Mouse (Mus musculus) heart, embryonic 10.5 days (tissue): ENCODE measurements around the gene Zfp984. TPM values are rescaled to one million over a fixed set of nuclear protein-coding genes. Genes with fewer than 3 reads are reported as not detected.
A peak's percentile ranks its signal among the peaks of the same experiment; 100 is the strongest.
"Not testable (repeated sequence)": the region's sequence is repeated elsewhere in the genome, so short reads cannot be mapped to it uniquely, and the experiment has no call there.

ENCODE experiments used
- DNase-seq: peaks from one replicate; pipeline ENCODE4 v3.0.0-alpha.2; 2017; ENCODE audit warnings: low spot score
- H3K27ac ChIP-seq: fragments of 300-500 bp; sonication (generic); 2 replicates; pipeline ENCODE4 v1.5.1; 2016; ENCODE audit warnings: mild to moderate bottlenecking
- H3K27me3 ChIP-seq: fragments of 300-500 bp; sonication (generic); 2 replicates; pipeline ENCODE4 v1.6.1; 2016; ENCODE audit warnings: mild to moderate bottlenecking; ENCODE audit not compliant: poor library complexity, insufficient read depth, severe bottlenecking
- H3K36me3 ChIP-seq: fragments of 300-500 bp; sonication (generic); 2 replicates; pipeline ENCODE4 v1.6.1; 2016; ENCODE audit warnings: mild to moderate bottlenecking, moderate library complexity
- H3K4me1 ChIP-seq: fragments of 300-500 bp; sonication (generic); 2 replicates; pipeline ENCODE4 v1.6.1; 2016; ENCODE audit warnings: mild to moderate bottlenecking
- H3K4me3 ChIP-seq: fragments of 300-500 bp; sonication (generic); 2 replicates; pipeline ENCODE4 v1.5.1; 2016; ENCODE audit warnings: mild to moderate bottlenecking, moderate library complexity
- H3K9me3 ChIP-seq: fragments of 300-500 bp; sonication (generic); 2 replicates; pipeline ENCODE4 v1.6.1; 2016; ENCODE audit warnings: mild to moderate bottlenecking, moderate library complexity
- WGBS: fragments of 180-500 bp; shearing (Covaris S2); methylation state at CpG from one replicate; pipeline ENCODE4 v1.1.7; 2016; 5-methylcytosine and 5-hydroxymethylcytosine counted together
- polyA plus RNA-seq: library from polyadenylated mRNA; unstranded; fragments of >200 nt; fragmentation: Nextera tagmentation; extraction: Ambion mirVana; gene quantifications from 2 replicates; pipeline ENCODE4 v1.2.1, GENCODE M21; 2016

Gene Zfp984
- polyA plus RNA-seq, result 8.6 and 10.1 TPM in 2 replicates

- H3K9me3 ChIP-seq, H3K4me1 ChIP-seq, H3K27me3 ChIP-seq: not testable (repeated sequence)
- WGBS, result 11% methylated on average over 15 of the region's 15 CpGs
- peak within 1 kb of the TSS; percentile 66 for H3K4me3 ChIP-seq
- peak within 1 kb of the TSS; percentile 85 for H3K27ac ChIP-seq
- H3K36me3 ChIP-seq, result peaks cover 11% of the 10 kb centered on the region
- DNase-seq, result peak; percentile 87
Observed at GRCm38 (mm10) chr4:147809292-147809965, at the start of gene Zfp984. TSS of gene Zfp984 (minus strand) at chr4:147809788.

- DNase-seq, result peak; percentile 70
- H3K36me3 ChIP-seq, result 0 out of 2 replicates have a peak, but pooled peaks cover 2% of the 10 kb centered on the region
- no peak overlapping the region for H3K27ac ChIP-seq
- H3K27me3 ChIP-seq, result no peaks in the 10 kb centered on the region
- H3K4me1 ChIP-seq, result peaks cover 11% of the 10 kb centered on the region
- no peaks in the 10 kb centered on the region for H3K9me3 ChIP-seq
- no peak overlapping the region for H3K4me3 ChIP-seq
- 62% methylated on average over 2 of the region's 2 CpGs for WGBS
Observed at GRCm38 (mm10) chr4:147850776-147851175, 41.2 kb upstream of the Zfp984 start.

GRCm38 (mm10) chr4:147848584-147848991, 39.0 kb upstream of the Zfp984 start:
- Histone ChIP-seq H3K9me3 (no peaks in the 10 kb centered on the region), H3K27me3 (no peaks in the 10 kb centered on the region), H3K36me3 (peaks cover 17% of the 10 kb centered on the region), H3K4me3 (peak overlapping the region; percentile 86), H3K4me1 (peaks cover 11% of the 10 kb centered on the region), H3K27ac (peak overlapping the region; percentile 88)
- 8% methylated on average over 4 of the region's 4 CpGs for WGBS
- no peak for DNase-seq

GRCm38 (mm10) chr4:147847614-147848583, 38.3 kb upstream of the Zfp984 start, which contains the start of gene Zfp933:
TSS of gene Zfp933 (minus strand) at chr4:147848366.
- Histone ChIP-seq H3K4me1 (peaks cover 11% of the 10 kb centered on the region), H3K9me3 (no peaks in the 10 kb centered on the region), H3K36me3 (peaks cover 24% of the 10 kb centered on the region), H3K27ac (peak within 1 kb of the TSS; percentile 88), H3K4me3 (peak within 1 kb of the TSS; percentile 86), H3K27me3 (no peaks in the 10 kb centered on the region)
- peak; percentile 87 for DNase-seq
- 3% methylated on average over 23 of the region's 23 CpGs for WGBS

- peaks cover 6% of the 10 kb centered on the region; the same call in 1 of the 2 replicates for H3K9me3 ChIP-seq
- DNase-seq, result no peak
- 92% methylated on average over 3 of the region's 3 CpGs for WGBS
- H3K27me3 ChIP-seq, result no peaks in the 10 kb centered on the region
- no peak overlapping the region for H3K4me3 ChIP-seq
- H3K4me1 ChIP-seq, result peaks cover 5% of the 10 kb centered on the region
- peaks cover 49% of the 10 kb centered on the region for H3K36me3 ChIP-seq
- no peak overlapping the region for H3K27ac ChIP-seq
Observed at GRCm38 (mm10) chr4:147842871-147843270, 33.3 kb upstream of the Zfp984 start.

GRCm38 (mm10) chr4:147839282-147839681, 29.7 kb upstream of the Zfp984 start:
- not testable (repeated sequence) for H3K27me3 ChIP-seq, H3K9me3 ChIP-seq, H3K4me1 ChIP-seq, H3K27ac ChIP-seq, H3K4me3 ChIP-seq, DNase-seq
- 97% methylated on average over 16 of the region's 26 CpGs for WGBS
- H3K36me3 ChIP-seq, result peaks cover 37% of the 10 kb centered on the region

- DNase-seq, result no peak
- Histone ChIP-seq H3K9me3 (peaks cover 24% of the 10 kb centered on the region), H3K36me3 (peaks cover 63% of the 10 kb centered on the region), H3K4me1 (no peaks in the 10 kb centered on the region), H3K4me3 (no peak overlapping the region), H3K27me3 (no peaks in the 10 kb centered on the region), H3K27ac (no peak overlapping the region)
- 88% methylated on average over 4 of the region's 4 CpGs for WGBS
Observed at GRCm38 (mm10) chr4:147824389-147824788, 14.8 kb upstream of the Zfp984 start.

GRCm38 (mm10) chr4:147821414-147821813, 11.8 kb upstream of the Zfp984 start:
- peaks cover 23% of the 10 kb centered on the region for H3K9me3 ChIP-seq
- WGBS, result 84% methylated on average over 3 of the region's 3 CpGs
- H3K27me3 ChIP-seq, H3K27ac ChIP-seq, H3K4me3 ChIP-seq, H3K4me1 ChIP-seq, DNase-seq: not testable (repeated sequence)
- peaks cover 35% of the 10 kb centered on the region for H3K36me3 ChIP-seq

- not testable (repeated sequence) for H3K4me3 ChIP-seq, H3K27me3 ChIP-seq, H3K4me1 ChIP-seq, H3K27ac ChIP-seq, DNase-seq
- Histone ChIP-seq H3K36me3 (peaks cover 19% of the 10 kb centered on the region; the same call in 1 of the 2 replicates), H3K9me3 (peaks cover 12% of the 10 kb centered on the region)
- 75% methylated on average over 7 of the region's 7 CpGs for whole genome bisulfite sequencing
Observed at GRCm38 (mm10) chr4:147819659-147820058, 10.1 kb upstream of the Zfp984 start.

GRCm38 (mm10) chr4:147814592-147815167, 5.1 kb upstream of the Zfp984 start:
- no peak overlapping the region for H3K27ac ChIP-seq
- H3K9me3 ChIP-seq, result peaks cover 3% of the 10 kb centered on the region; the same call in 1 of the 2 replicates
- WGBS, result 76% methylated on average over 2 of the region's 2 CpGs
- 0 out of 2 replicates have a peak, but pooled peaks cover 2% of the 10 kb centered on the region for H3K36me3 ChIP-seq
- H3K27me3 ChIP-seq, result no peaks in the 10 kb centered on the region
- H3K4me3 ChIP-seq, result no peak overlapping the region
- no peaks in the 10 kb centered on the region for H3K4me1 ChIP-seq
- DNase-seq, result no peak

- WGBS, result 48% methylated on average over 5 of the region's 5 CpGs
Observed at GRCm38 (mm10) chr4:147813249-147813765, 3.7 kb upstream of the Zfp984 start.

GRCm38 (mm10) chr4:147809966-147810304, 347 bp upstream of the Zfp984 start:
- H3K9me3 ChIP-seq, H3K36me3 ChIP-seq, H3K27me3 ChIP-seq, H3K4me1 ChIP-seq, H3K27ac ChIP-seq: not testable (repeated sequence)
- peak; percentile 76 for DNase-seq
- H3K4me3 ChIP-seq, result peak overlapping the region; percentile 66
- 41% methylated on average over 2 of the region's 2 CpGs for WGBS

More at GRCm38 (mm10) chr4:147813249-147813765, 3.7 kb upstream of the Zfp984 start:
- Histone ChIP-seq H3K27ac (no peak overlapping the region), H3K4me1 (peaks cover 5% of the 10 kb centered on the region; the same call in 1 of the 2 replicates), H3K9me3 (peaks cover 3% of the 10 kb centered on the region; the same call in 1 of the 2 replicates), H3K4me3 (no peak overlapping the region), H3K27me3 (no peaks in the 10 kb centered on the region), H3K36me3 (0 out of 2 replicates have a peak, but pooled peaks cover 2% of the 10 kb centered on the region)
- no peak for DNase-seq
